ENCODE assay signal across 12 mouse cellular contexts in genomic region chr1:173678605-173679004, GRCm38 (mm10). TPM values are rescaled to one million over a fixed set of nuclear protein-coding genes. Genes with fewer than 3 reads are reported as not detected.
"Had no signal": no experiment of that assay in that cellular context is flagged by ENCODE, and none has a peak within 500 bp of the region (broad histone marks: within the 10 kb centered on the region; RNA-seq: fewer than 3 reads in every experiment).

No protein-coding gene starts in this region.

RNA-seq across cellular contexts. Expression of gene Ifi208, which starts 5.1 kb away (rescaled TPM):
- total RNA-seq: megakaryocyte progenitor cell, adult 5-6 weeks; midbrain, postnatal 0 days had no signal
- polyA plus RNA-seq: liver, embryonic 13.5 days; liver, embryonic 15.5 days; liver, postnatal 0 days; lung, embryonic 15.5 days; midbrain, embryonic 11.5 days; midbrain, embryonic 13.5 days; midbrain, embryonic 15.5 days; midbrain, postnatal 0 days; neural tube, embryonic 11.5 days; stomach, embryonic 15.5 days; stomach, postnatal 0 days had no signal

RNA-seq across cellular contexts. Expression of gene Ifi209, which starts 47.9 kb away (rescaled TPM):
- polyA plus RNA-seq: midbrain, embryonic 11.5 days; midbrain, embryonic 13.5 days; neural tube, embryonic 11.5 days had no signal
